Mouse (Mus musculus): Measurements from ENCODE around the gene S100a11. TPM values are rescaled to one million over a fixed set of nuclear protein-coding genes. Genes with fewer than 3 reads are reported as not detected.

The S100a11 gene
- polyA plus RNA-seq, 1 experiment from 2014 or later = 229 TPM

Other genes starting within 250 kb of the S100a11 start
- not detected in 2 replicates for gene Flg, start 247.0 kb upstream of the S100a11 start, polyA plus RNA-seq (2016; fragmentation: Nextera tagmentation; extraction: Ambion mirVana)
- gene Hrnr, start 200.7 kb upstream of the S100a11 start, polyA plus RNA-seq (2016; fragmentation: Nextera tagmentation; extraction: Ambion mirVana) = not detected in 2 replicates
- gene Rptn, start 126.8 kb upstream of the S100a11 start, polyA plus RNA-seq (2016; fragmentation: Nextera tagmentation; extraction: Ambion mirVana) = not detected in 2 replicates
- 0.30 and 0.37 TPM in 2 replicates for gene Tchh, start 78.2 kb upstream of the S100a11 start, polyA plus RNA-seq (2016; fragmentation: Nextera tagmentation; extraction: Ambion mirVana)
- gene Tchhl1, start 51.7 kb upstream of the S100a11 start, polyA plus RNA-seq (2016; fragmentation: Nextera tagmentation; extraction: Ambion mirVana) = not detected in 2 replicates
- gene S100a10, start 34.6 kb downstream of the S100a11 start, polyA plus RNA-seq (2016; fragmentation: Nextera tagmentation; extraction: Ambion mirVana) = 93.1 and 94.7 TPM in 2 replicates
- not detected in 2 replicates for gene Tdpoz2, start 132.2 kb downstream of the S100a11 start, polyA plus RNA-seq (2016; fragmentation: Nextera tagmentation; extraction: Ambion mirVana)
- gene Tdpoz1, start 155.8 kb downstream of the S100a11 start, polyA plus RNA-seq (2016; fragmentation: Nextera tagmentation; extraction: Ambion mirVana) = not detected in 2 replicates
- not detected in 2 replicates for gene Gm37596, start 172.6 kb downstream of the S100a11 start, polyA plus RNA-seq (2016; fragmentation: Nextera tagmentation; extraction: Ambion mirVana)

Measured in forebrain, embryonic 10.5 days (tissue).